Mouse (Mus musculus): ENCODE results near the gene Kprp. TPM values are rescaled to one million over a fixed set of nuclear protein-coding genes. Genes with fewer than 3 reads are reported as not detected.
"Not testable (repeated sequence)": the region's sequence is repeated elsewhere in the genome, so short reads cannot be mapped to it uniquely, and the experiment has no call there.

The Kprp gene
- total RNA-seq (2021) (not detected), polyA plus RNA-seq (2012; rRNA removed) (not detected in 2 replicates)
- long read RNA-seq = 0 reads

GRCm38 (mm10) chr3:92827108-92827507 lies at the start of gene Kprp:
Gene Kprp, minus strand, starts transcription at chr3:92827247.
- no peaks in the 10 kb centered on the region for H3K36me3 ChIP-seq (ENCODE audit: control insufficient read depth, insufficient read depth, low read length)
- H3K4me3 ChIP-seq = no peak within 1 kb of the TSS
- DNase-seq = no peak
- intact Hi-C loops (cut with DNase I) = no loop called here
- H3K79me2 ChIP-seq (replicated peaks; ENCODE audit: control insufficient read depth, insufficient read depth, low read length) = no peaks in the 10 kb centered on the region
- TF ChIP-seq EP300 (IDR thresholded peaks at IDR 0.05; ENCODE audit: insufficient read depth, low read depth, low read length) = no peak
- no peak for TF ChIP-seq POLR2A (IDR thresholded peaks at IDR 0.05; ENCODE audit: insufficient read depth, low read depth, low read length)
- no peak for TF ChIP-seq CTCF (IDR thresholded peaks at IDR 0.05)
- no peak within 1 kb of the TSS for H3K9ac ChIP-seq (ENCODE audit: low read depth, low read length)
- no peaks in the 10 kb centered on the region for H3K27me3 ChIP-seq (ENCODE audit: control insufficient read depth, insufficient read depth, low read length)
- H3K4me1 ChIP-seq (ENCODE audit: control insufficient read depth, insufficient read depth, low read length) = no peaks in the 10 kb centered on the region
- H3K27ac ChIP-seq = no peak within 1 kb of the TSS
- 3% methylated on average over 1 of the region's 1 CpGs for WGBS

- no peak for DNase-seq
- TF ChIP-seq CTCF (IDR thresholded peaks at IDR 0.05) = no peak
- no peak for TF ChIP-seq POLR2A (IDR thresholded peaks at IDR 0.05; ENCODE audit: insufficient read depth, low read depth, low read length)
- no peak for TF ChIP-seq EP300 (IDR thresholded peaks at IDR 0.05; ENCODE audit: insufficient read depth, low read depth, low read length)
- intact Hi-C loops (cut with DNase I) = no loop called here
Measured at GRCm38 (mm10) chr3:92874180-92874579, 47.1 kb upstream of the Kprp start.

GRCm38 (mm10) chr3:92870116-92870515 lies 43.1 kb upstream of the Kprp start, which contains the start of gene 2310050C09Rik:
Gene 2310050C09Rik, minus strand, starts transcription at chr3:92870216.
- Histone ChIP-seq H3K4me3 (no peak within 1 kb of the TSS), H3K27me3 (ENCODE audit: control insufficient read depth, insufficient read depth, low read length) (no peaks in the 10 kb centered on the region), H3K9ac (ENCODE audit: low read depth, low read length) (no peak within 1 kb of the TSS), H3K79me2 (replicated peaks; ENCODE audit: control insufficient read depth, insufficient read depth, low read length) (no peaks in the 10 kb centered on the region), H3K36me3 (ENCODE audit: control insufficient read depth, insufficient read depth, low read length) (no peaks in the 10 kb centered on the region), H3K27ac (no peak within 1 kb of the TSS), H3K4me1 (ENCODE audit: control insufficient read depth, insufficient read depth, low read length) (no peaks in the 10 kb centered on the region)
- no peak for DNase-seq
- TF ChIP-seq POLR2A (IDR thresholded peaks at IDR 0.05; ENCODE audit: insufficient read depth, low read depth, low read length) (no peak), EP300 (IDR thresholded peaks at IDR 0.05; ENCODE audit: insufficient read depth, low read depth, low read length) (no peak)
- WGBS = 62% methylated on average over 4 of the region's 4 CpGs
- intact Hi-C loops (cut with DNase I) = no loop called here

More at GRCm38 (mm10) chr3:92874180-92874579, 47.1 kb upstream of the Kprp start:
- no peak overlapping the region for H3K4me3 ChIP-seq
- H3K9ac ChIP-seq (ENCODE audit: low read depth, low read length) = no peak overlapping the region
- H3K4me1 ChIP-seq (ENCODE audit: control insufficient read depth, insufficient read depth, low read length) = no peaks in the 10 kb centered on the region
- H3K79me2 ChIP-seq (replicated peaks; ENCODE audit: control insufficient read depth, insufficient read depth, low read length) = no peaks in the 10 kb centered on the region
- H3K27me3 ChIP-seq (ENCODE audit: control insufficient read depth, insufficient read depth, low read length) = no peaks in the 10 kb centered on the region
- no peak overlapping the region for H3K27ac ChIP-seq
- H3K36me3 ChIP-seq (ENCODE audit: control insufficient read depth, insufficient read depth, low read length) = no peaks in the 10 kb centered on the region
- 70% methylated on average over 3 of the region's 3 CpGs for WGBS

GRCm38 (mm10) chr3:92851186-92851585 lies 24.1 kb upstream of the Kprp start, which contains the start of gene Lce1l:
Gene Lce1l, minus strand, starts transcription at chr3:92851286.
- Histone ChIP-seq H3K4me1 (ENCODE audit: control insufficient read depth, insufficient read depth, low read length) (no peaks in the 10 kb centered on the region), H3K4me3 (no peak within 1 kb of the TSS), H3K79me2 (replicated peaks; ENCODE audit: control insufficient read depth, insufficient read depth, low read length) (no peaks in the 10 kb centered on the region), H3K36me3 (ENCODE audit: control insufficient read depth, insufficient read depth, low read length) (no peaks in the 10 kb centered on the region), H3K27ac (no peak within 1 kb of the TSS), H3K9ac (ENCODE audit: low read depth, low read length) (no peak within 1 kb of the TSS), H3K27me3 (ENCODE audit: control insufficient read depth, insufficient read depth, low read length) (no peaks in the 10 kb centered on the region)
- DNase-seq = no peak
- intact Hi-C loops (cut with DNase I) = no loop called here
- TF ChIP-seq CTCF (IDR thresholded peaks at IDR 0.05) (no peak), POLR2A (IDR thresholded peaks at IDR 0.05; ENCODE audit: insufficient read depth, low read depth, low read length) (no peak), EP300 (IDR thresholded peaks at IDR 0.05; ENCODE audit: insufficient read depth, low read depth, low read length) (no peak)
- WGBS = 72% methylated on average over 3 of the region's 3 CpGs

GRCm38 (mm10) chr3:92825808-92826207 lies 1.2 kb downstream of the Kprp start:
- no peaks in the 10 kb centered on the region for H3K79me2 ChIP-seq (replicated peaks; ENCODE audit: control insufficient read depth, insufficient read depth, low read length)
- H3K4me1 ChIP-seq (ENCODE audit: control insufficient read depth, insufficient read depth, low read length) = no peaks in the 10 kb centered on the region
- H3K36me3 ChIP-seq (ENCODE audit: control insufficient read depth, insufficient read depth, low read length) = no peaks in the 10 kb centered on the region
- H3K9ac ChIP-seq (ENCODE audit: low read depth, low read length) = no peak overlapping the region
- H3K27me3 ChIP-seq (ENCODE audit: control insufficient read depth, insufficient read depth, low read length) = no peaks in the 10 kb centered on the region
- intact Hi-C loops (cut with DNase I) = no loop called here
- H3K27ac ChIP-seq = no peak overlapping the region
- WGBS = 6% methylated on average over 1 of the region's 1 CpGs
- no peak overlapping the region for H3K4me3 ChIP-seq
- no peak for TF ChIP-seq POLR2A (IDR thresholded peaks at IDR 0.05; ENCODE audit: insufficient read depth, low read depth, low read length)
- no peak for TF ChIP-seq EP300 (IDR thresholded peaks at IDR 0.05; ENCODE audit: insufficient read depth, low read depth, low read length)
- TF ChIP-seq CTCF (IDR thresholded peaks at IDR 0.05) = no peak
- no peak for DNase-seq

- H3K27me3 ChIP-seq (ENCODE audit: control insufficient read depth, insufficient read depth, low read length); H3K79me2 ChIP-seq (replicated peaks; ENCODE audit: control insufficient read depth, insufficient read depth, low read length); DNase-seq; H3K9ac ChIP-seq (ENCODE audit: low read depth, low read length); H3K4me1 ChIP-seq (ENCODE audit: control insufficient read depth, insufficient read depth, low read length); H3K27ac ChIP-seq; H3K36me3 ChIP-seq (ENCODE audit: control insufficient read depth, insufficient read depth, low read length); intact Hi-C loops (cut with DNase I); H3K4me3 ChIP-seq: not testable (repeated sequence)
- 80% methylated on average over 2 of the region's 2 CpGs for WGBS
Measured at GRCm38 (mm10) chr3:92816036-92816435, 11.0 kb downstream of the Kprp start.

Data from heart, adult 2 months (tissue).